In the genomic region with DNA sequence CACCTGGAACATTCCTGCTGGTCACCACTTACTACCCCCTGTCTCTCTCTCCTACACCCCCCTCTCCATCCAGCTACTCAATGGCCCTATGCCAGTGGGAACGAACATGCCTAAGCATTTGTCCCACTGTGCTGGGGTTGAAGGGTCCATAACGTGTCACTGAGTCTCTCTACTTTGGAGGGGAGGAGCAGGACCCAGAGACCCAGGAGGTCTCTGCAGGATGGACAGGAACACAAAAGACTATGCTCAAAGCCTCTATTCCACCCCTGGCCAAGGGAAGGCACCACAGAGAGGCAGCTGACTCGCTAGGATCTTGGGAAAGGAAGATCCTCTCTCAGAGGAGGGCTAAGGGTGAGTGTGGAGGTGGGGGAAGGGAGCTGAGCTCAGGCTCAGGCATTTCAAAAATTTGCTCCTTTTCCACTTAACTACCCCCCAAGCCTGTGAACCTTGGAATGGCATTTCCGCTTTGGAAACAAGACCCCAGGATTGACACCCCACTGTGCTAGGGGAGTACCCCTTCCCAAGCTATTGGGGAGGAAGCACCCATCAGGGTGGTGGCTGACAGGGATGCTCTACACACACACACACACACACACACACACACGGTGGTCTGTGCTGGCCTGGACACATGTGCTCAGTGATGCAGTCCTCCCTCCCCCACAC, we compare ENCODE assay signal across 8 mouse cellular contexts. TPM values are rescaled to one million over a fixed set of nuclear protein-coding genes. Genes with fewer than 3 reads are reported as not detected.
A peak's percentile ranks its signal among the peaks of the same experiment; 100 is the strongest.
DNase-seq lines count a peak whose midpoint lies in the region; ATAC-seq and TF ChIP-seq lines count a peak whose summit lies in the region.

No protein-coding gene starts in this region.

- peaks cover 92% of the 10 kb centered on the region for H3K4me1 ChIP-seq in heart, embryonic 10.5 days
- H3K4me1 ChIP-seq in MEL (ENCODE audit: control insufficient read depth in 1 of 2, insufficient read depth in 2 of 2, low read length in 2 of 2), result peaks cover 2 to 4% of the 10 kb centered on the region in 2 experiments; a peak in 1 of 4 replicates
- peaks cover 74% of the 10 kb centered on the region for H3K4me1 ChIP-seq in forebrain, embryonic 16.5 days (replicated peaks; ENCODE audit: control insufficient read depth, insufficient read depth, low read length)
- H3K4me1 ChIP-seq in stomach, embryonic 16.5 days (ENCODE audit: control insufficient read depth, insufficient read depth, low read length), result peaks cover 75% of the 10 kb centered on the region

- intact Hi-C loops in heart, postnatal 10 days (cut with DNase I), result no loop called here

- peak overlapping the region; percentile 86 for H3K4me3 ChIP-seq in heart, embryonic 10.5 days
- no peak overlapping the region for H3K4me3 ChIP-seq in MEL (ENCODE audit: control insufficient read depth in 1 of 2, insufficient read depth in 1 of 2, low read depth in 2 of 2, low read length in 2 of 2)
- no peak overlapping the region for H3K4me3 ChIP-seq in forebrain, embryonic 16.5 days (replicated peaks; ENCODE audit: low read length)
- H3K4me3 ChIP-seq in stomach, embryonic 16.5 days (replicated peaks; ENCODE audit: low read length), result no peak overlapping the region

- no peak overlapping the region for H3K9ac ChIP-seq in MEL (ENCODE audit: control insufficient read depth, low read depth, low read length, poor library complexity, severe bottlenecking)
- H3K9ac ChIP-seq in forebrain, embryonic 16.5 days (replicated peaks; ENCODE audit: low read depth, low read length), result 0 out of 2 replicates have a peak overlapping the region, but pooled peaks have one; percentile 7
- peak overlapping the region; percentile 93; the same call in 1 of the 2 replicates for H3K9ac ChIP-seq in stomach, embryonic 16.5 days (ENCODE audit: low read length)

- no peaks in the 10 kb centered on the region for H3K9me3 ChIP-seq in heart, embryonic 10.5 days
- H3K9me3 ChIP-seq in MEL (replicated peaks; ENCODE audit: insufficient read depth, low read length), result no peaks in the 10 kb centered on the region
- no peaks in the 10 kb centered on the region for H3K9me3 ChIP-seq in forebrain, embryonic 16.5 days (ENCODE audit: control insufficient read depth, low read length)
- no peaks in the 10 kb centered on the region for H3K9me3 ChIP-seq in stomach, embryonic 16.5 days (replicated peaks; ENCODE audit: control insufficient read depth, low read length)

- no peak for TF ChIP-seq POLR2A in MEL (IDR thresholded peaks at IDR 0.05; ENCODE audit: control insufficient read depth in 1 of 2, insufficient read depth in 1 of 2, low read depth in 1 of 2, low read length in 2 of 2, poor library complexity in 1 of 2)

- peaks cover 5% of the 10 kb centered on the region; the same call in 1 of the 2 replicates for H3K36me3 ChIP-seq in heart, embryonic 10.5 days
- no peaks in the 10 kb centered on the region for H3K36me3 ChIP-seq in MEL (ENCODE audit: control insufficient read depth in 1 of 2, insufficient read depth in 2 of 2, low read length in 2 of 2)
- no peaks in the 10 kb centered on the region for H3K36me3 ChIP-seq in forebrain, embryonic 16.5 days (ENCODE audit: control insufficient read depth, insufficient read depth)
- no peaks in the 10 kb centered on the region for H3K36me3 ChIP-seq in stomach, embryonic 16.5 days (ENCODE audit: control insufficient read depth, insufficient read depth, low read length)

- peak overlapping the region; percentile 95 for H3K27ac ChIP-seq in heart, embryonic 10.5 days
- no peak overlapping the region for H3K27ac ChIP-seq in MEL (ENCODE audit: control insufficient read depth, low read depth, low read length)
- H3K27ac ChIP-seq in forebrain, embryonic 16.5 days (ENCODE audit: low read length), result no peak overlapping the region
- peak overlapping the region; percentile 94 for H3K27ac ChIP-seq in stomach, embryonic 16.5 days (ENCODE audit: low read length)

- no peak for TF ChIP-seq EP300 in MEL (IDR thresholded peaks at IDR 0.05; ENCODE audit: low read depth in 1 of 2, low read length in 2 of 2)

- no peak for DNase-seq in heart, embryonic 10.5 days (ENCODE audit: low spot score)
- no peak for DNase-seq in heart, postnatal 10 days
- no peak for DNase-seq in MEL (ENCODE audit: low read depth, low spot score)
- peak; percentile 71 for DNase-seq in kidney, postnatal 10 days
- DNase-seq in testis, postnatal 14 days (ENCODE audit: low spot score), result no peak
- DNase-seq in frontal cortex, postnatal 36 days (ENCODE audit: low spot score in 2 of 2), result no peak

- ATAC-seq in forebrain, embryonic 16.5 days, result no peak
- ATAC-seq in stomach, embryonic 16.5 days (ENCODE audit: insufficient read depth, low FRiP score), result no peak

- H3K27me3 ChIP-seq in heart, embryonic 10.5 days (ENCODE audit: insufficient read depth, poor library complexity, severe bottlenecking), result no peaks in the 10 kb centered on the region
- H3K27me3 ChIP-seq in MEL (ENCODE audit: control insufficient read depth in 1 of 2, insufficient read depth in 2 of 2, low read length in 2 of 2), result no peaks in the 10 kb centered on the region
- no peaks in the 10 kb centered on the region for H3K27me3 ChIP-seq in forebrain, embryonic 16.5 days (replicated peaks; ENCODE audit: control insufficient read depth, insufficient read depth, low read length)
- H3K27me3 ChIP-seq in stomach, embryonic 16.5 days (ENCODE audit: control insufficient read depth, insufficient read depth, low read length), result no peaks in the 10 kb centered on the region

- no peak for TF ChIP-seq CTCF in MEL (IDR thresholded peaks at IDR 0.05 in 2 of 3, conservative IDR thresholded peaks at IDR 0.05 in 1 of 3; ENCODE audit: control insufficient read depth in 1 of 3, insufficient read depth in 1 of 3, low read depth in 2 of 3, low read length in 3 of 3, poor library complexity in 1 of 3, severe bottlenecking in 1 of 3)

- no peak overlapping the region for H3K4me2 ChIP-seq in forebrain, embryonic 16.5 days (ENCODE audit: low read length)
- no peak overlapping the region for H3K4me2 ChIP-seq in stomach, embryonic 16.5 days (ENCODE audit: low read depth, low read length)

- TF ChIP-seq RAD21 in MEL (IDR thresholded peaks at IDR 0.05; ENCODE audit: low read depth, low read length), result no peak

- WGBS in heart, embryonic 10.5 days, result 11% methylated on average over 5 of the region's 5 CpGs
- WGBS in forebrain, embryonic 16.5 days, result 13% methylated on average over 5 of the region's 5 CpGs
- 18% methylated on average over 5 of the region's 5 CpGs for WGBS in stomach, embryonic 16.5 days

- no peaks in the 10 kb centered on the region for H3K79me2 ChIP-seq in MEL (ENCODE audit: control insufficient read depth, insufficient read depth, low read length, poor library complexity)

TF ChIP-seq in MEL, 35 proteins besides CTCF, POLR2A, EP300 and RAD21:
- TF ChIP-seq MEF2A (IDR thresholded peaks at IDR 0.05; ENCODE audit: extremely low read depth, insufficient replicate concordance, low read depth, low read length, poor library complexity, severe bottlenecking) (no peak), RCOR1 (IDR thresholded peaks at IDR 0.05; ENCODE audit: low read depth, low read length) (no peak), MAX (IDR thresholded peaks at IDR 0.05; ENCODE audit: low read length) (no peak), ZNF384 (IDR thresholded peaks at IDR 0.05; ENCODE audit: low read depth, low read length) (no peak), MAZ (IDR thresholded peaks at IDR 0.05; ENCODE audit: low read depth, low read length) (no peak), POLR2AphosphoS5 (IDR thresholded peaks at IDR 0.05; ENCODE audit: borderline replicate concordance, low read depth, low read length) (peak; percentile 35; the same call in 1 of the 2 replicates), KAT2A (conservative IDR thresholded peaks at IDR 0.05; ENCODE audit: low read depth, low read length) (no peak)

RNA-seq across cellular contexts. Expression of a gene that starts 9.9 kb away (rescaled TPM):
- 53.2 and 54.4 TPM in 2 replicates for polyA plus RNA-seq in heart, embryonic 10.5 days (2016; fragmentation: Nextera tagmentation; extraction: Ambion mirVana)
- 10 to 100 TPM; 48.0 to 54.2 TPM for total RNA-seq in heart, postnatal 10 days (2021)
- 6.5 and 7.5 TPM in 2 replicates for total RNA-seq in MEL (2012; rRNA removed)
- polyA plus RNA-seq in MEL (2012; ENCODE audit: insufficient read depth in 1 of 2, insufficient read length in 2 of 2, low read depth in 1 of 2, low replicate concordance in 2 of 2, missing spikeins in 1 of 2), result 10 to 100 TPM in 1 of 2 experiments, not detected in 1; 17.4 TPM
- polyA plus RNA-seq in forebrain, embryonic 16.5 days (2015; fragmentation: Nextera tagmentation; extraction: Ambion mirVana), result 45.9 and 52.5 TPM in 2 replicates
- polyA plus RNA-seq in stomach, embryonic 16.5 days (2015; fragmentation: Nextera tagmentation; extraction: Ambion mirVana), result 38.5 and 44.6 TPM in 2 replicates

RNA-seq across cellular contexts. Expression of a gene that starts 42.9 kb away (rescaled TPM):
- polyA plus RNA-seq in heart, embryonic 10.5 days (2016; fragmentation: Nextera tagmentation; extraction: Ambion mirVana), result not detected in 2 replicates
- under 1 TPM in 1 of 2 experiments, not detected in 1; 0.40 TPM for total RNA-seq in heart, postnatal 10 days (2021)
- total RNA-seq in MEL (2012; rRNA removed), result not detected in 2 replicates
- polyA plus RNA-seq in MEL (2012; ENCODE audit: insufficient read depth in 1 of 2, insufficient read length in 2 of 2, low read depth in 1 of 2, low replicate concordance in 2 of 2, missing spikeins in 1 of 2), result not detected
- polyA plus RNA-seq in forebrain, embryonic 16.5 days (2015; fragmentation: Nextera tagmentation; extraction: Ambion mirVana), result not detected in 2 replicates
- 3,395 and 3,754 TPM in 2 replicates for polyA plus RNA-seq in stomach, embryonic 16.5 days (2015; fragmentation: Nextera tagmentation; extraction: Ambion mirVana)

Comparison
In these comparisons a context has a peak if more than half of its experiments do, and no peak if none do; other contexts are left out.
1. H3K27ac ChIP-seq: peak in heart, embryonic 10.5 days (single experiment) and stomach, embryonic 16.5 days (single experiment); none in MEL (single experiment) and forebrain, embryonic 16.5 days (single experiment).
2. RNA of a gene that starts 42.9 kb away (polyA plus RNA-seq): 3,395 to 3,754 TPM in stomach, embryonic 16.5 days; not detected in MEL, not detected in heart, embryonic 10.5 days and not detected in forebrain, embryonic 16.5 days; every median in the first group is over 1,000 times any median in the second.